Mouse (Mus musculus) thymus, adult 18-20 months (tissue): Measurements from ENCODE around the gene Pigg.

ENCODE experiments used
- DNase-seq, 2 experiments: peaks; one replicate each; pipeline ENCODE4 v3.0.0; 2022; ENCODE audit warnings: mixed read lengths in 2 of 2

Gene Pigg

DNA sequence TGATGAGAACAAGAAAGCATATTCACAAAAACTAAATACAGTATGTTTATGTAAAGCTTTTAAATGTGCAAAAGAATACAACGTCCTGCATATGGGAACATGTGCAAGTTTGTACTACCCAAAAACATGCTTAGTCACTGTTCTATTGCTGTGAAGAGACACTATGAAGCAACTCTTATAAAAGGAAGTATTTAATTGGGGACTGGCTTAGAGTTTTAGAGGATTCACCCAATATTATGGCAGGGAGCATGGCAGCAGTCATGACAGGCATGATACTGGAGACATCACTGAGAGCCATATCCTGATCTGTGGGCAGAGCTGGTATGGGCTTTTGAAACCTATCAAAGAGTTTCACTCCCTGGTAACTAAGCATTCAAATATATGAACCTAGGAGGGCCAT lies 45.5 kb downstream of the Pigg start:
- no peak for DNase-seq

DNA sequence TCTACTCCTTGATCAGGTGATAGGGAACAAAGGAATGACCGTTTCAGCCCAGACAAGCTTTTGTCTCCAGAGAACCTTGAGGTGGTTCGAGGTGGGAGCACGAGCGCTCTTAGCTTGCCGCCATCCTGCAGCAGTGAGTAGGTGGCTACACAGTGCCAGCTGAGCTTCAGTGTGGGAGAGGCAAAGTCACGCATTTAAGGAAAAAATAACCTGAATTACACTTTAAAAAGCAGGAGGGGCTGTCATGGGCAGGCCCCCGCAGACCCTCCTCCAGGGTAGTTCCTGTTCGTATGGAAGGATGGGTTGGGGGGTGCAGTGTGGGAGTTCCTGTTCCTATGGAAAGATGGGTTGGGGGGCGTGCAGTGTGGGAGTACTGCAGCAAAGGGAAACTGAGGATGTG lies 47.1 kb downstream of the Pigg start:
- no peak for DNase-seq

DNA sequence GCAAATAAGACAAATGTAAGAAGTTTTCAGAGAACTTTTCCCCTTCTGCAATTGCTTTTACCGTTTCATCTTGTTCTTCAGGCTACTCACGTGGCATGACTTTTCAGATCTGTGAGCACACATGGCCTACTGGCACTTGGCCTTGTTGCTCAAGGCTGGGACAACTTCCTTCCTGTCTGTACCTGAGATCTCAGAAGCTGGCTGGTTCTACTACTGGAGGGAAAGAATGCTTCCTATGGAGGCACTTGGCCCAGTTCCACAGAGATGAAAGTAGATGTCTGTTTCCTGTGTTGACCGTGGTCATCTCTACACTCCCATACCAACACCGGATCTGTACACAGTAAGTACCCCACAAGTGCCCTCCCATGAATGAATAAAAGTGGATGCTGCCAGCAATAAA lies 47.8 kb downstream of the Pigg start:
- DNase-seq: no peak

DNA sequence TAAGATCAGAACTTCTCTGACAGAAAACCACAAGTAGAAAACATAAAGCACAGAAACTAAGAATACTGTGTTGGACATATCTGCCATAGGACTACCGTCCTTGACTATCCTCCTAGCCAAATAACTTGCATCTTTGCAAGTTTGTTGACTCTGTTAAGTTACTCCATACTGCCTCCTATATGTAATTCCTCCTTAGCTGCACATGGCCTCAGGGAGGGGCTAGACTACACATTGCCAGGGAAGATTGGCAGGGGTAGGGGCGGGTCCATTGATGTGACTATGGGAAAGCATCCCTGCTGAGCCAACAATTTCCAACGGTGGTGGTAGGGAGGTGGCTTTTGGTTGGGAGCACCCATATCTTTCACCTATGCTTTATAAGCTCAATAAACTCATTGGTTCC lies 49.9 kb downstream of the Pigg start:
- no peak for DNase-seq

- no peak for DNase-seq
Measured at GRCm38 (mm10) chr5:108366328-108366983, 54.0 kb downstream of the Pigg start.

GRCm38 (mm10) chr5:108366984-108367841 lies 54.8 kb downstream of the Pigg start:
- DNase-seq: no peak

GRCm38 (mm10) chr5:108367871-108368332 lies 55.5 kb downstream of the Pigg start, which contains the start of gene Gm42517:
Gene Gm42517, minus strand, starts transcription at chr5:108367922.
- no peak for DNase-seq

DNA sequence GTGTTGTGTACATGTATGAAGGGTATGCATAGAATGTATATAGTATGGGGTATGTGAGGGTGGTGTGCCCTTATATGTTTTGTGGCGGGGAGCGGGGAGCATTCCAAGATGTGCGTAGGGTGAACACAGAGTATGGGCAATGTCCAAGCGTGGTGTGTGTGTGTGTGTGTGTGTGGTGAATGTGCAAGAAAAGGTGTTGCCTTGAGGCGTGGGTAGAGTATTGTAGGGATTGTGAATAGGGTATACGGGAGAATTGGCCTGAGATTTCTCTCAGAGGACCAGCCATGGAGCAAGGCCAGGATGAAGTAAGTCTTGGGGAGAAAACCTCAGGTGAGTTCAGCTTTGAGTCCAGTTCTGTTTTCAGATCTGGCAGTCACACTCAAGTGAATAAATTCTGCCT lies 56.0 kb downstream of the Pigg start:
- no peak for DNase-seq

DNA sequence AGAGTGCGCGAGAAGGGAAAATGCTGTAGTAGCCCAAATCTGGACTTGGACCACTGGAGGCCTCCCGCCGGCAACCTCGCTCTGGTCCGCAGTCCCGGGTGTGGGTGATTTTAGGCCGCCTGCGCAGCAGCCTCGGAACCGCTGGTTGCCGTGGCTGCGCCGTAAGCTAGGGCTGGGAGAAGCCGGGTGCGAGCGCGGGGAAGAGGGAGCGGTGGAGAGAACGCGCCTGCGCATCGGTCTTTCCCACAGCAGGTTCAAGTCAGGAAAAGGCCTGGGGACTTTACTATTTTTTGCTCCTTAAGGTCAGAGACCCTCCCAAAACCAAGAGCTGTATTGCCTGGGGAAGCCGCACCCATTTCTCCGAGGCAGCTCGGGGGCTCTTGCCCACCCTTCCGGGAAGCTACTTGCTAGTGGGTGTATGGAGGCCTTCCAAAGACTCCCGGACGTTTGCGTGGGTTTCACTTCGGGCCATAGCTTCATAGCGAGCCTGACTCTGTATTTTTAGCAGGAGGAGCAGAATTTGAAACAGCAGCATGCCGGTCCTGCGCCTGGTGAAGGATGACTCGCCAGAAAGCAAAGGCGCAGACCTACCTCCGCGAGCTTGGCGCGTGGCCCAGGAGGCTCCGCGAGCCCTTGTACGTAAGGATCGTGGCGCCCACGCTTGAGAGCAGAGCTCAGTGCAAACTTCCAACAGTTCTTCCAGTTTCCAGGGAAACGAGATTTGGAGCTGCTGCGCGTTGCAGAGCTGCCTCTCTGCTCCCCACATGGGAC lies 56.6 kb downstream of the Pigg start:
- no peak for DNase-seq

GRCm38 (mm10) chr5:108369964-108370363 lies 57.6 kb downstream of the Pigg start:
- no peak for DNase-seq

DNA sequence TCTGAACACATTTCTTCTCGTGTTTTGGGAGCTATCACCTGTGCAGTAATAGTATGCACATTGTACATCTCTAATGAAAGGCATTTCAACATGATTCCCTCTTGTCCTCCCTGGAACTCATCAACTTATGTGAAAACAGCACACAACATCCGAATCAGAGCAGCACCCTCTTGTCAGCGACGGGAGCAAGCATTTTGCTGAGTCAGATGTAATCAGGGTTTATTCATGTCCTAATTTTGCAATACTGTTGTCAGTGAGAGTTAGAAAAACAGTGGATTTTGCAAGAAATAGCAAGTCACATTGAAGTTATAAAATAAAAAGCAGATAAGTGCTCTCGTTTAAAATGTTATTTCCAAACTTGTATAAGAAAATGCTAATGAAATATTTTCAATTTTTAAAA lies 61.7 kb downstream of the Pigg start:
- no peak for DNase-seq

DNA sequence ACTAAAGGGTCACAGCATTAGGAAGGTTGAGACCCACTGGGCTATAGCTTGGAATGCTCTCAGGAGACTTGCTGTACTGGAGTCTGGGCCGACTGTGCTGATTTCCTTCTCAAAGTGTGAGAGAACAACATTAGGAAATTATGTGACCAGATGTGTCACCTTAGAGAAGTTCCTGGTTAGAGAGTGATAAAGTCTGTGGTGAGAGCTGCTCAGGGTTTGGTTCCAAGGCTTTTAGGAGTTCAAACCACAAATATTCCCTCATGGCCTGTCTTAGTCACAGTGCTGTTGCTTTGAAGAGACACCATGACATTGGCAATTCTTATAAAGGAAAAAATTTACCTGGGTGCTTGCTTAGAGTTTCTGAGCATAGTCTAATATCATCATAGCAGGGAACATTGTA lies 63.6 kb downstream of the Pigg start:
- no peak for DNase-seq

GRCm38 (mm10) chr5:108378346-108378745 lies 65.9 kb downstream of the Pigg start:
- DNase-seq: no peak

DNA sequence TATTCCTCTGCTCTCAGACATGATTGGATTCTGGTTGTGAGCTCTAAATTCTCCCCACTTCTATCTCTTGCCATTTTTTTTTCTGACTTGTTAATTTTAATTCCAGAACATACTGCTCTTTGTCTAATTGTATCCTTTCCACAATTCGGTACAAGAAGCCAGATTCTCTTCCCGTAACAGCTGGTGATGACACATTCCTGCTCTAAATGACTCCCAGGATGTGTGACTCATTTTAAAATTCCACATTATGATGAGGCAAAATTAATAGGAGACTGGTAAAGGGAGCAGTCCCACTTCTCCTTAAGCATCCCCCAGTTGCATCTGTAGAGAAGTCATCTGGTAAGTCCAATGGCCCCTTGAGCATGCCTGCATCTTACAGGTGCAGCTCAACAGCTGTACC lies 73.2 kb downstream of the Pigg start:
- no peak for DNase-seq

GRCm38 (mm10) chr5:108386449-108386848 lies 74.0 kb downstream of the Pigg start:
- no peak for DNase-seq

DNA sequence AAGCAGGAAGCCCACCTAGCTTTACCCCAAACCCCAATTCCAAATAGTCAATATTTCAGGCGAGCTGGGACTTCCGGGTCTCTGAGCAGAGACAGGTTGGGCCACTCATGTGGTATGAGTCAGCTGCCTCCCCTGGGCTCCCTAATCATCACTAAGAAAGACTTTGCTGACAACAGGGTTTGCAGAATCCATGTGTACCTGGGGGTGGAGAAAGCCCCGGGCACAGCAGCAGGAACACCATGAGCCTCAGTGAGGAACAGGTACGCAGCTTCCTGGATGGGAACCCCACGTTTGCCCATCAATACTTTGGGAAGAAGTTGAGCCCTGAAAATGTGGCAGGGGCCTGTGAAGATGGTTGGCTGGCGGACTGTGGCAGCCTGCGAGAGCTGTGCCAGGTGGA lies 75.8 kb downstream of the Pigg start, which contains the start of gene Pde6b:
Pde6b (plus strand) TSS at position 191 of the 400 bp plus-strand sequence.
- DNase-seq: no peak

- no peak for DNase-seq
Measured at GRCm38 (mm10) chr5:108389744-108390143, 77.3 kb downstream of the Pigg start.
